Mouse (Mus musculus): Measurements from ENCODE around the gene Lypd1.

The Lypd1 gene

GRCm38 (mm10) chr1:125912601-125913600 lies at the start of gene Lypd1:
Gene Lypd1 (minus strand): TSS chr1:125913101.
- DNase-seq = peak; percentile 3

DNA sequence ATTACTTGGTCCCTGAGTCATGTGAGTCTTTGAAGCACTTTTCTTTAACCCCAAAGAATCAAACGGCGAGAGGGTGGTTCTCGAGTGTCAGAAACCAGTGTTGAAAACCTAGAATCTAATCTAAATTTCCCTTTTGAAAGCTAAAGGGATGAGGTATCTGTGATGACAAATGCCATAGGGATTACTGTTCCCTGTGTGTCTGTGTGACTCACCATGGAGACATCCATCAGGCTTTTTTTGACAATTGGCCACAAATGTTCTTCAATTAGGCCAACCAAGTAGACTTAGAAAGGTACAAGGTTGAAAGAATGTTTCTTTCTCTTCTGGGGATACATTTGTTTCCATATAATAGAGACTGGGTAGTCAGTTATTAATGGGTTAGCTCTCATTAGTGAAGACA lies 38.1 kb upstream of the Lypd1 start:
- no peak for DNase-seq

DNA sequence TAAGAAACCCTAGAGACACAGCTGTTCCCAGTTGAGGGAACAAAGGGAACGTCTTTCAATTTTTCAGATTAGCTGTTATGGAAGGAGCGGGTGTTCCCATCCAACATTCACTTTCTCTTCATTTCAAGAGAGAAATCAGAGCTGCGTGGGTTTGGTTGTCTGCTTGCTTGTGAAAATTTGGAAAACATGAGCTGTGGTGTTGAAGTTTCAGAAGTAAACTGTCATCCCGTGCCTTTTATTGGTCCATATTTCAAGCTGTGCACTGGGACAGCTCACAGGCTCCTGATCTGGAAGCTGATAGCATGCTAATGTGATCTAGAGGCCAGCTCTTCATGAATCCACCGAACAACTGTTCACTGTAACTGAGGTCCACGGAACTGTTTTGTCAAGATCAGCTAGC lies 36.2 kb upstream of the Lypd1 start:
- DNase-seq = peak; percentile 18

DNA sequence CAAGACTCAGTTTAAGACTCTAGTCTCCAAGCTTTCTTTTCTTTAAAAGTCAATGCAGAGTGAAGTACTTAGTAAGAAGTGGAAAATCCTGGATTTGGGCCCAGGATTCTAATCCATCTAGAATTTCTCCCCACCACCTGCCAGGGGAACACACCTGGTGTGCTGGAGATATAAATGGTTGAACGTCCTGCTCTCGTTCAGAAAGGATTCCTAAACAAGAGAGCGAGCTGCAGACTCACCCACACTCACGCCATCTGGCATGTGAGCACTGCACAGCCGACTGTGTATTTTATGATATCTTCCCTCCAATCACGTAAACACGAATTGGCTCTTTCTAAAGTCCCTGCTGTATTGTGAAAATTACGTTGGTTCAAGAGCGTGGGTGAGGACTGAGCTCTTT lies 32.2 kb upstream of the Lypd1 start:
- DNase-seq = peak; percentile 87

DNA sequence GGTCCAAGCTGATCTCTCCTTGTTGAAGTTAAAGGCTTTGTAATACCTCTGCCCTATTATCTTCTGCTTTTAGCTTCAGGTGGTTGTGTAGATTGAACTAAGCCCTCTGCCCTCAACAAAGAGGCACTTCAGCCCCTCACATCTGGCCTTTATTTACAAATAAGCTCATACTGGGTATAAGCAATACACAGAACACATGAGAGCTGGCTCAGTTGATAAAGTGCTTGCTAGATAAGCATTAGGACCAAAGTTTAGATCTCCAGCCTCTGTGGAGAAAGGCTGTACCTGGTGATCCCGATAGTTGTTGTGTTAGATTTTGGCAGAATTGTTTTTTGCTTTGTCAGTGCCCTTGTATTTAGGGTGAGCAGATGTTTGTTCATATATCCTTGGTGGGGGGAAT lies 30.4 kb upstream of the Lypd1 start:
- no peak for DNase-seq

DNA sequence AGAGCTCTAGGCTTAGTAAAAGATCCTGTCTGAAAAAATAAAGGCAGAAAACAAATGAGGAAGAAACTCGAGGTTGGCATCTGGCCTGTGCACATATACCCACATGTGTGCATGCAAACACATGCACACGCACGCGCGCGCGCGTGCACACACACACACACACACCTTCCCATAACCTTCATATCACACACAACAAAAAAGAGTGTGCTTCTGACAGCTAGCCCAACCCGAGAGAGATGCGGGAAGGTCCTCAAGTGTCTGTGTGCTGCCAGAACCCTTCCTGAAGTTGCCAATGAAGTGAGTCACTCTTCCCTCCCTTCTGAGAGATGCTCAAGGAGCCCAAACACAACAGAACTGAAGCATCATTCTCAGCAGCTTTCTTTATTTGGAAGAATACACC lies 12.6 kb upstream of the Lypd1 start:
- DNase-seq = no peak

DNA sequence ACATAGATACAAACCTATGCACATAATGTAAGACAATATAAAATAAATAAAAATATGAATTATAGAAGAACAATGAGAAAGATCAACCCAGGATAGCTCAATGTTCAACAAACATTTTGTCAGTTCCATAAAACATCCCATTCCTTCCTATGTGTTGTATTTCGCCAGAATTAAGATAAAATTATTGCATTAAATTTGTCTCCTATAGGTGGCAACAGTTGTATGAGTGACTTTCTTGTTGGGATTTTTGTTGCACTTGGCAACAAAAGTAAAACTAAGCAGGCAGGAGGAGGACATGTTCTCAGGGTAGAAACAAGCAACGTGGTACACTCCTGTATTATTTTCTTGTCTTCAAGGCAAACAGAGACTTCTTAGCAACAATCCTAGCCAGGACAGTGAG lies 10.2 kb upstream of the Lypd1 start:
- no peak for DNase-seq

DNA sequence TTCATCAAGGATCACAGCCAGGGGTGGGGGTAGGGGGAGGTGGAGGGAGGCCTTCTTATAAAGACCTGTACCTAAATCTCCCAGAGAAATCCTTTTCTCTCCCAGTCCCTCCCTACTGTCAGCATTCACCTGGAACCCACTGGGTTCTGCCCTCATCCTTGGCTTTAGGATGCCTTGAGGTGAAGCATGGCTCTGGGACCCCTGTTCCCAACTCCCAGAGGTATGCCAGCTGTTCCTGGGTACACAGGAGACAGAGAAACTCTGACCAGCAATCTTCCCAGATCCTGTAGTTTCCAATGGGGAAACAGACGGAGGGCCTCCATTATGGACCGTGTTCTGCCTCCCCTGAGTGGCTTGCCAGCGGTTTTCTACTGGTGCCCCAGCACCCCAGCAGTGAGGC lies 7.8 kb upstream of the Lypd1 start:
- no peak for DNase-seq

GRCm38 (mm10) chr1:125911901-125912445 lies 928 bp downstream of the Lypd1 start:
- DNase-seq = peak; percentile 58

DNA sequence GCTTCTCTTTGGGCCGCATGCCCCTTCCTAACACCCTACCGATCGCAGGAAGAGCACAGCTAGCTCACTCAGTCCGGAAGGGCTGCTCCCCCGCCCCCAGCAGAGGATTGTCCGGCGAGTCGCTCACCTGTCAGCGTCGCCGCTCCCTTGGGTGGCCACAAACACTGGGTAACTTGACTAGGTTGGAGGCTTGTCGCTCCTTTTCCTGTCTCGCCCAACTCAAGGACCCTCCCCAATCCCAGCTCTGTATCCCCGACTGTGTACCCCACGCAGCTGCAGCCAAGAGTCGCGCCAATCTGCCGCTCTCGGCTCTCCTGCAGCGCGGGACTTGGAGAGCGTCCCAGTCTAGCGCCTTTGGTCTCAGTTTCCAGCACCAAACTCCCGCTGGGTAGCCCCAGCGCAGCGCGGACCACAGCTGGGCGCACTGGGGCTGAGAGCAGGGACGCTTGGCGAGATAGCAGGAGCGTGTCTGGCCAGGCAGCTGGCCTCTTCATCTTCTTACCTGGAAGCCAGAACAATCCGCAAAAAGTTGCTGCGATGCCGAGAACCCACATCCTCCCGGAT lies 1.5 kb downstream of the Lypd1 start:
- peak; percentile 24 for DNase-seq

GRCm38 (mm10) chr1:125910871-125911265 lies 2.0 kb downstream of the Lypd1 start:
- DNase-seq = no peak

DNA sequence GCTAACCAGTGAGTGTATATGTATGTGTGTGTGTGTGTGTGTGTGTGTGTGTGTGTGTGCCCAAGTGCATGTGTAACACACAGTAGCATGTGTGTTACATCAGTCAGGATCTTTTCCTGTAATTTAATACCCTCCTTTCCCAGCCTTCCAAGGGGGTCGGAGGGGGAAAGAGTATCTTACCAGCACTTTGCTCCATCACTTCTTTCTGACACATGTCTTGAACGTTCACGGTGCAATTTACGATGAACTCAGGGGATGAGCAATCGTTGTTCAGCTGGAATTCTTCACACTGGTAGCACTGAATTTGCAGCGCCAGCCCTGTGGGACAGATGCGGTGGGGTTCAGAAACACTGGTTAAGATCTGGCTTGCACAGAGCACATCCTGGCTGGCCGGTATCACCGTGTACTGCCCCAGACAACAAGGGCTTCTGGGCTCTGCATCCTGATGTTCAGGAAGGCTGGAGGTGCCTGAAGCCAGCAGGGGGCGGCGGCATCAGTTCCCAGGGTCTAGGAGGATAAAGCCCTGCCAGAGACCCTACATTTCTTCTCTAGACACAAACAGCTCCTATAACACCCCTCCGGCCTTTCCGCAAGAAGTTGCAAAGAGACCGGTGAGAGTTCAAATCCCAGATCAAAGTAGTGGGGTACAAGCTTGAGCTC lies 2.6 kb downstream of the Lypd1 start:
- DNase-seq = no peak

DNA sequence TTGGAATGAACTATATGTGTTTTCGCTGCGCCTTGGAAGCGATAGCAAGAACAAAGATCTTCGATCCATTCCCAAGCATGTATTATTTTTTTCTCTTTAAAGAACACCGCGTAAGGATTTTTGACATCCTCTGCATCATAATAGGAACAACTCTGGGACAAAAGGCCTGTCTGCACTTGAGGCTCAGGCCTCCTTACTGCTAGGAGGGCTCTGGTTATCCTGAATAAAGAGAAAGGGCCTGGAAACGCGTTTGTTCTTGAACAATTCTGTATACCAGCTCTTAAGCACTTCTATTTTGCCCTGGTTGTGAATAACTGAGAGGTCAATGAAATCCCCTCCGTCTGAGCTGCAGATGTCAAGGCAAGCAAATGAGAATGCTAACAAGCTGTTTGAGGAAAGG lies 19.7 kb downstream of the Lypd1 start:
- no peak for DNase-seq

GRCm38 (mm10) chr1:125870056-125870455 lies 42.8 kb downstream of the Lypd1 start:
- DNase-seq = no peak

DNA sequence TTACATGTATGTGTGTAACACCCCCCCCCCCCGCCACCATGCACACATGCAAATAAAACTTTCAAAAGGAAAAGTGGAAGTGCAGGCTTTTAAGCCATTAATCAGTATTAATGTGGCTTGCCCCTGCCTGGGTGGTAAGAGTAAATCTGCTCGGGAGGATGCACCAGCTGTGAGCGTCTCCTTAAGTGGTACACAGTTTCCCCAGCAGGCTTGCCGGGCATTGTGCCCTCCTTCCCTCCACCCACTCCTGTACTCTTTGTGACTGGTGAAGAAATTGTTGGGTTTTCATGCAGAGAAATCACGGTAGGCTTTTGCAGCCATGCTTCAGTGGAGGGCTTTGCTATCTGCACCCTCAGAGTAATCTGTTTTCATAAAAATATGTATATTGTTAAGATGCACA lies 54.3 kb downstream of the Lypd1 start:
- DNase-seq = peak; percentile 52

GRCm38 (mm10) chr1:125854646-125855045 lies 58.3 kb downstream of the Lypd1 start:
- DNase-seq = no peak

DNA sequence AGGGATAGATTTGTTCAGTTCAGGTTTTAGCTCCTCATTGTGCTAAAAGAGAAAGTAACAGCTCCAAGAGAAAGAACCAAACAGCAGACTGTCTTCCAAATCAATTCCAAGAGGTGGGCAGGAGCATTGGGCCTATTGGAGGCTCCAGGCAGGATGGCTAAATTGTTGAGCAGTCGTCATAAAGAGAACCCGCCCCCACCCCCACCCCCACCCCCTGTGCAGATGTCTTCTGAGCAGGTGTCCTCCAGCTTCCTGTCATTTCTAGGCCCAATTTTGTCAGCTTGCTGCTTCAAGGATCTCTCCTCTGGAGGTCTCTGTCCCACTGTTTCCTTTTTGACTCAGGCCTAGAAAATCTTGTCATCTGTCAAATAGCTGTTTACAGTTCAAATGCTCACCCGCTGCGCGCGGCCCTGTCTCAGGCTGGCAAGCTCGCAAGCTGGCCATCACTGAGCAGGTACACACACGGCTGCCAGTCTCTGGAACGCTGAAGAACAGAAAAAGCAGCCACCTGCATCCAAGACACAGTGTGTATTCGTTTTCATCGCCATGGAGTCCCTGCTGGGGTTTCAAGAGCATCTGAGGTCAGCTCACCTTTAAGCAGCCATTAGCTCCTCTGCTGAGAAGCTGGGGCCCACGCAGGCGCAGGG lies 73.0 kb downstream of the Lypd1 start:
- no peak for DNase-seq

DNA sequence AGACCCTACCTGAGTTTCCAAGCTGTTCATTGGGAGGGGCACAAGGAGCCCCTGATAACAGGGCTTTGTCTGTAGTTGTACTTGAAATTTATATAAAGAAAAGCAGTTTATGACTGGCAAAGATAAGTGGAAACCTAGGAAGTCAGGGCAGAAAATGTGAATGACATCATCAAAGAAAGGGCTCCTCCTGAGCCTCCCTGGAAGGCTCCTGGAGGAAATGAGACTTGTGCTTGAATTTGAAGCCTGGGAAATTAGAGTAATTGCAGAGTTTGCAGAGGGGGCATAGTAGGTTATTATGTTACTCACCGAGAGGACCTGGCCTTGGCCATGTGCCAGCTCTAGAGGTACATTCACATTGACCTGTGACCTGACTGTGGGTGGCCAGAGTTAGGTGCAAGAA lies 75.4 kb downstream of the Lypd1 start:
- no peak for DNase-seq

DNA sequence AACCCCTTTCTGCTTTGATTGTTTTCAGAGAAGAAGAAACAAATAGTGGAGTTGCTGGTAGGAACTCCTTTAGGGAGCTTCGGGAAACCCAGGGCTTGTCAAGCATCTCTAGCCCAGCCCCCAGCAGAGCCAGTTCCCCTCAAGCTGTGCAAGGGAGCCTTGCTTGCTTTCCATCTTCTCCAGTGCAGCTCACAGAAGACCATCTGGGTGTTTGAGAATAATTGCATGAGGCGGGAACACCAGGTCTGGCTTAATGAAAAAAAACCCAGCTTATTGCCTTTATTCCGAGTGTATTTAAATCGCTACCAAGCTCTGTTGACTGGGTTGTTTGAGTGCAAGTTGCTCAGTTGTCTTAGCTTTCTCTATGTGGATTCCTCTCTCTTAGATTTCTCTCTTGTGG lies 89.3 kb downstream of the Lypd1 start:
- DNase-seq = peak; percentile 70

- no peak for DNase-seq
Observed at GRCm38 (mm10) chr1:125821101-125821500, 91.8 kb downstream of the Lypd1 start.

Data from layer of hippocampus, adult 9-11 months (tissue).